Mouse (Mus musculus) G1E (cell line): ENCODE results near the gene Atrn. TPM values are rescaled to one million over a fixed set of nuclear protein-coding genes. Genes with fewer than 3 reads are reported as not detected.

Experiments used
- ATAC-seq: 2 replicates; pipeline ENCODE4 v1.8.0; 2016; ENCODE audit warnings: mild to moderate bottlenecking; ENCODE audit not compliant: insufficient number of reproducible peaks, poor library complexity, low FRiP score, severe bottlenecking; ENCODE audit errors: extremely low read depth
- DNase-seq: peaks from one replicate; pipeline ENCODE4 v3.0.0; 2012; ENCODE audit warnings: low spot score
- H3K27me3 ChIP-seq: 2 replicates; pipeline ENCODE4 v1.6.1; 2012; ENCODE audit warnings: mild to moderate bottlenecking, low read length, inconsistent platforms; ENCODE audit not compliant: insufficient read depth
- H3K36me3 ChIP-seq: replicated peaks from 2 replicates; pipeline ENCODE3; 2012; ENCODE audit warnings: mild to moderate bottlenecking, inconsistent platforms
- H3K4me1 ChIP-seq: 2 replicates; pipeline ENCODE4 v1.6.1; 2012; ENCODE audit warnings: low read depth, low read length, inconsistent platforms, mixed read lengths; ENCODE audit not compliant: insufficient read depth
- H3K4me3 ChIP-seq: 2 replicates; pipeline ENCODE4 v1.5.1; 2012; ENCODE audit warnings: low read depth, mild to moderate bottlenecking, inconsistent platforms, low read length, moderate library complexity, mixed read lengths
- H3K9me3 ChIP-seq: replicated peaks from 2 replicates; pipeline ENCODE4 v1.6.1; 2012; ENCODE audit warnings: inconsistent platforms
- CTCF ChIP-seq: IDR thresholded peaks from 2 replicates; pipeline ENCODE4 v1.5.1; 2012; ENCODE audit warnings: low read depth, low read length, inconsistent platforms, mixed read lengths
- GATA1 ChIP-seq: IDR thresholded peaks from 2 replicates; pipeline ENCODE4 v1.6.1; 2012; ENCODE audit warnings: borderline replicate concordance, low read length, inconsistent platforms, mixed read lengths
- GATA2 ChIP-seq: IDR thresholded peaks from 2 replicates; pipeline ENCODE4 v1.6.1; 2012; ENCODE audit warnings: low read depth, low read length, inconsistent platforms, borderline replicate concordance
- POLR2AphosphoS5 ChIP-seq: IDR thresholded peaks from 2 replicates; pipeline ENCODE4 v1.6.1; 2012; ENCODE audit warnings: low read depth, low read length, inconsistent platforms; ENCODE audit not compliant: insufficient replicate concordance
- TAL1 ChIP-seq: conservative IDR thresholded peaks from 2 replicates; pipeline ENCODE4 v1.6.1; 2012; ENCODE audit warnings: low read depth, low read length, inconsistent platforms, mixed read lengths
- polyA plus RNA-seq: library from polyadenylated mRNA; stranded (reverse); fragments of >175 nt; gene quantifications from 2 replicates; pipeline ENCODE4 v1.2.3, GENCODE M21; 2012
- total RNA-seq, 2 experiments: library from RNA; stranded (forward) in 1 of 2; stranded (reverse) in 1 of 2; fragments of 200-1000 nt in 1 of 2; fragments of >200 nt in 1 of 2; fragmentation: Nextera tagmentation in 1 of 2; gene quantifications; 2 replicates each; pipeline ENCODE4 v1.2.3; 2014 to 2017

The Atrn gene
- total and polyA plus RNA-seq, 3 experiments = 1.8 to 17.2 (median 10.6) TPM

- ATAC-seq = no peak
- no peaks in the 10 kb centered on the region for H3K36me3 ChIP-seq
- TF ChIP-seq GATA2 (no peak), GATA1 (no peak), CTCF (no peak), POLR2AphosphoS5 (no peak), TAL1 (no peak)
- H3K27me3 ChIP-seq = peaks cover 64% of the 10 kb centered on the region
- H3K9me3 ChIP-seq = no peaks in the 10 kb centered on the region
- peaks cover 5% of the 10 kb centered on the region for H3K4me1 ChIP-seq
- H3K4me3 ChIP-seq = no peak overlapping the region
- DNase-seq = no peak
Observed at GRCm38 (mm10) chr2:131059377-131059776, 153.1 kb downstream of the Atrn start.

GRCm38 (mm10) chr2:131059781-131060540 is 153.7 kb downstream of the Atrn start:
- TF ChIP-seq GATA2 = no peak
- TF ChIP-seq TAL1 = no peak
- TF ChIP-seq GATA1 = no peak
- no peak for TF ChIP-seq POLR2AphosphoS5
- no peak for TF ChIP-seq CTCF
- peaks cover 60% of the 10 kb centered on the region for H3K27me3 ChIP-seq

DNA sequence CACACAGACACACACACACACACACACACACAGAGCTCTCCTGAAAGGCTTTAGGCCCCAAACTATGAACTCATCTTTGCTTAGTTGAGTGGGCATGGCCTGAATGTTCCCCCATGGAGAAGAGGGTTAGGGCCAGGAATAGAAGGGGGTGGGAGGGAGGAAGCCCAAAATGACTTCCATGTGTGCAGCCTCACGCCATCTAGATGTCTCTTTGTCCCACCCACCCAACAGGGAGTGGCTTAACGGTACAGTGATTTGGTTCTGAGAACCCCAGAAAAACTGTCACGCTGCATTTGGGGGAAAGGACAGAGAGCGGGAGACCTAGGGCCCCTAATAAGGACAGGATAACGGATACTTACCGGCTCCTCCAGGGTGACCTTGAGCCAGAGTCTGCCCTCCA is 154.5 kb downstream of the Atrn start:
- Histone ChIP-seq H3K36me3 (no peaks in the 10 kb centered on the region), H3K9me3 (no peaks in the 10 kb centered on the region), H3K27me3 (peaks cover 55% of the 10 kb centered on the region), H3K4me3 (no peak overlapping the region), H3K4me1 (peaks cover 5% of the 10 kb centered on the region)
- TF ChIP-seq GATA2 (no peak), TAL1 (no peak), POLR2AphosphoS5 (no peak), GATA1 (no peak), CTCF (no peak)
- no peak for ATAC-seq
- no peak for DNase-seq

More at GRCm38 (mm10) chr2:131059781-131060540, 153.7 kb downstream of the Atrn start:
- Histone ChIP-seq H3K36me3 (no peaks in the 10 kb centered on the region), H3K4me3 (no peak overlapping the region), H3K9me3 (no peaks in the 10 kb centered on the region), H3K4me1 (peaks cover 5% of the 10 kb centered on the region)
- no peak for DNase-seq
- ATAC-seq = no peak

- TF ChIP-seq GATA2 = no peak
- no peak for TF ChIP-seq GATA1
- TF ChIP-seq CTCF = no peak
- no peak for TF ChIP-seq POLR2AphosphoS5
- TF ChIP-seq TAL1 = no peak
Observed at GRCm38 (mm10) chr2:131061607-131062006, 155.3 kb downstream of the Atrn start.

GRCm38 (mm10) chr2:131063404-131063864 is 157.1 kb downstream of the Atrn start, which contains the start of gene Adam33:
Adam33 (minus strand) TSS chr2:131063814.
- Histone ChIP-seq H3K4me1 (peaks cover 3% of the 10 kb centered on the region; the same call in 1 of the 2 replicates), H3K27me3 (peaks cover 48% of the 10 kb centered on the region), H3K4me3 (no peak within 1 kb of the TSS), H3K36me3 (no peaks in the 10 kb centered on the region), H3K9me3 (no peaks in the 10 kb centered on the region)
- ATAC-seq = no peak
- no peak for DNase-seq
- no peak for TF ChIP-seq TAL1
- TF ChIP-seq GATA2 = no peak
- TF ChIP-seq POLR2AphosphoS5 = no peak
- TF ChIP-seq CTCF = no peak
- no peak for TF ChIP-seq GATA1

More at GRCm38 (mm10) chr2:131061607-131062006, 155.3 kb downstream of the Atrn start:
- Histone ChIP-seq H3K27me3 (peaks cover 58% of the 10 kb centered on the region), H3K36me3 (no peaks in the 10 kb centered on the region), H3K4me1 (peaks cover 3% of the 10 kb centered on the region), H3K9me3 (no peaks in the 10 kb centered on the region), H3K4me3 (no peak overlapping the region)
- no peak for DNase-seq
- ATAC-seq = no peak

DNA sequence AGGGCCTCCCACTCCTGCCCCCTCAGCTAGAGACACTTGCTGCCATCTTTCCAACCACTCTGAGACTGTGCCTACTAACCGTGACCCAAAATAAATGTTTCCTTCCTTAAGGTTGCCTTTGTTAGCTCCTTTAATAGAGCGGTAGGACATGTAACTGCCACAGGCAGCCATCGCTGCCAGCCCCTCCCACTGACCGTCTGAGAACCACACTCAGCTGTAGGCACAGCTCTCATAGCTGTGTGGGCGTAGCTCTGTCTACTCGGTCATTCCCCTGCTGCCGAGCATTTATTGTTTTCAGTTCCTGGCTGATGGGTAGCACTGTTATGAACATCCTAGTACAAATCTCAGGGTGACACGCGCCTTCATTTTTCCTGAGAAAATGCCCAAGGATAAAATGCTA is 160.0 kb downstream of the Atrn start:
- peaks cover 48% of the 10 kb centered on the region for H3K27me3 ChIP-seq
- TF ChIP-seq GATA2 = no peak
- no peak for TF ChIP-seq CTCF
- no peak for TF ChIP-seq POLR2AphosphoS5
- TF ChIP-seq GATA1 = no peak

More for the DNA sequence above, 160.0 kb downstream of the Atrn start:
- no peak for ATAC-seq
- H3K4me3 ChIP-seq = no peak overlapping the region
- no peaks in the 10 kb centered on the region for H3K36me3 ChIP-seq
- no peak for DNase-seq
- H3K9me3 ChIP-seq = no peaks in the 10 kb centered on the region
- peaks cover 5% of the 10 kb centered on the region; the same call in 1 of the 2 replicates for H3K4me1 ChIP-seq
